Mouse (Mus musculus): ENCODE measurements at regions not wholly inside any gene's neighbourhood (a gene's known extent, or its start where the extent isn't known, plus 50 kb on each side); places are given as distances from the start of the nearest gene placed in this dataset.

DNA sequence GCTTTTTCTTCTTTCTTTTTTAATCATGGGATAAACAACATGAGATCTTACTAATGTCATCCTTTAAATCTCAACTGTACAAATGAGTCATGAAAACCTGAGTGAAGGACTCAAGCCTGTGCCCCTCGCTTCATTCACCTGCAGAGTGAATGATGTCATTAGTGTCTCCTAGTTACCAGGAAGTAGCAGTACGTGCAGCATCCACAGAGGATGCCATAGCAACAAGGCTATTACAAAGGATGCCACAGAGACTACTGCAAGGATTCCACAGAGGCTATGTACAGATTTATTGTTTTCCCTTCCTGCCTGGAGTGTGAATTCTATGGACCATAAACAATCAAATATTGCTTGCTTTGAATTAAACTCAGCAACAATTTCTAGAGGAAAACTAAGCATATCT, 98.0 kb upstream of the Fat4 start:
- peak; percentile 84 for ATAC-seq
- Histone ChIP-seq H3K4me3 (ENCODE audit: low read length) (no peak overlapping the region), H3K27ac (ENCODE audit: low read depth, low read length) (no peak overlapping the region), H3K36me3 (ENCODE audit: control insufficient read depth, insufficient read depth, low read length) (no peaks in the 10 kb centered on the region), H3K27me3 (replicated peaks; ENCODE audit: control insufficient read depth, insufficient read depth, low read length) (no peaks in the 10 kb centered on the region), H3K9ac (ENCODE audit: low read depth, low read length) (no peak overlapping the region), H3K4me1 (ENCODE audit: control insufficient read depth, insufficient read depth, low read depth, low read length) (no peaks in the 10 kb centered on the region), H3K4me2 (ENCODE audit: low read length) (no peak overlapping the region), H3K9me3 (ENCODE audit: control insufficient read depth, low read length) (no peaks in the 10 kb centered on the region)
- WGBS, result 23% methylated on average over 2 of the region's 2 CpGs

DNA sequence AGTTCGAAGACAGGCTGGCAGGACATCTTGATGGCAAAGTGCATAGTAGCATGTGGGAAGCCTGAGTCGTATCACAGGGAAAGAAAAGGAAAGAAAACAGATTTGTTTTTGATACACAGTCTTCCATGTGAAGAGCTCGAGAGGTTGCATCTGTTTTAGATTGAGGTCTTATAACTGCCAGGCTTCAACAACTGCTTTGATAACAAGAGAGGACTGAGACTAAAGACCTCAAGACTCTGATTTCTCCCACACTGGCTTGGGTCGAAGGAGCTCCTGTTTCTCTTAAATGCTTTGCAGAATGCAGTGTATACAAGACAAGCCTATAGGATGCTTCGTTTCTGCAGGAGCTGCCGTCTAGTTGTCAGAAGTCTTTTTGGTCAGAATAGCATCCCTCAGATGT, 103.0 kb upstream of the Fat4 start:
- Histone ChIP-seq H3K27me3 (replicated peaks; ENCODE audit: control insufficient read depth, insufficient read depth, low read length) (no peaks in the 10 kb centered on the region), H3K4me3 (ENCODE audit: low read length) (no peak overlapping the region), H3K36me3 (ENCODE audit: control insufficient read depth, insufficient read depth, low read length) (no peaks in the 10 kb centered on the region), H3K27ac (ENCODE audit: low read depth, low read length) (no peak overlapping the region), H3K9me3 (ENCODE audit: control insufficient read depth, low read length) (no peaks in the 10 kb centered on the region), H3K9ac (ENCODE audit: low read depth, low read length) (no peak overlapping the region), H3K4me1 (ENCODE audit: control insufficient read depth, insufficient read depth, low read depth, low read length) (no peaks in the 10 kb centered on the region), H3K4me2 (ENCODE audit: low read length) (no peak overlapping the region)
- ATAC-seq, result no peak
- 87% methylated on average over 6 of the region's 6 CpGs for WGBS

DNA sequence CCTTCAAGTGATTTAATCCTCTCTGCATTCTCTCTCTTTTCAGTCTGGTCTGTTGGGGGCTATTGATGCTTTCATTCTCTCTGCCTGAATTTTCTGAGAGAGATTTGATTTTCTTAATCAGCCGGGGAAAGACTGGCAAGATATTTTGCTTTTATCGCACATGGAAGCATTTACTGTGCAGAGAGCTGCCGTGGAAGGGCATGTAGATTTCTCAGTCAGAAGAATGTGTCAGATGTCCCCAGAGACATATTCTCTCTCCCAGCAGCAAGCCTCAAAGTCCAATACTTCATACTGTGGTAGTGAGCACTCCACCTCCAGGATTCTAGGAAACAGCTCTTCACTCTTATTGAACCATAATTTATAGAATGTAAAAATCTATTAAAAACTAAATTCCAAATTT, 103.7 kb upstream of the Fat4 start:
- no peaks in the 10 kb centered on the region for H3K4me1 ChIP-seq (ENCODE audit: control insufficient read depth, insufficient read depth, low read depth, low read length)
- H3K27me3 ChIP-seq (replicated peaks; ENCODE audit: control insufficient read depth, insufficient read depth, low read length), result no peaks in the 10 kb centered on the region
- 43% methylated on average over 3 of the region's 3 CpGs for WGBS
- H3K9me3 ChIP-seq (ENCODE audit: control insufficient read depth, low read length), result no peaks in the 10 kb centered on the region
- H3K27ac ChIP-seq (ENCODE audit: low read depth, low read length), result no peak overlapping the region
- H3K9ac ChIP-seq (ENCODE audit: low read depth, low read length), result no peak overlapping the region
- no peak overlapping the region for H3K4me3 ChIP-seq (ENCODE audit: low read length)
- no peaks in the 10 kb centered on the region for H3K36me3 ChIP-seq (ENCODE audit: control insufficient read depth, insufficient read depth, low read length)
- H3K4me2 ChIP-seq (ENCODE audit: low read length), result no peak overlapping the region
- no peak for ATAC-seq

DNA sequence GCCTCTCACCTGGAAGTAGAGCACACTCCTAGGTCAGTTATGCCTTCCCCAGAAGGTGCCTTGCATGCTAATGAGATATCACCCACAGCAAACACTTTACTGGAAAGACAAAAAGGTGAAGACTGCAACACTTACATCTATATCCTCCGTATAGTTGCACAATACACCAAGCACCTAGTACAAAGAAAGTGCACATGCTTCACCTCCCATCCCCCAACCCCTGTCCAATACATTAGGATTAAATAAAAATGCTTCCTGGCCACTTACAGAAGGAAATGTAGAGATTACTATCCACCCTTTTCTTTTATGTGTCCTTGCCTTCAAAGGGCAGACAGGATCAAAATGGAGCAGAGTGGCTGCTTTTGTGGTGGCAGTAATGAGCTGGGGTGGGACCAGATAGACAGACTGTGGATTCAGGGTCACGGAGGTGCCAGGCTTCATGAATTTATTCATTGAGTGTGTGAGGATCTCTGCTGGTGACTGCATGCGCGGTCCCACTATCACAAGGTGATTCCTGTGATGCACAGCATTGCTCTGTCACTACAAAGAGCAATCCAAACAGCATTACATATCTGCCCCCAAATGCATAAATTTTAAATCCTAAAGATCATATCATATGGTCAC, 109.9 kb upstream of the Fat4 start:
- 42% methylated on average over 4 of the region's 4 CpGs for WGBS
- Histone ChIP-seq H3K9me3 (ENCODE audit: control insufficient read depth, low read length) (no peaks in the 10 kb centered on the region), H3K27me3 (replicated peaks; ENCODE audit: control insufficient read depth, insufficient read depth, low read length) (no peaks in the 10 kb centered on the region), H3K4me1 (ENCODE audit: control insufficient read depth, insufficient read depth, low read depth, low read length) (no peaks in the 10 kb centered on the region), H3K36me3 (ENCODE audit: control insufficient read depth, insufficient read depth, low read length) (no peaks in the 10 kb centered on the region), H3K4me3 (ENCODE audit: low read length) (no peak overlapping the region), H3K4me2 (ENCODE audit: low read length) (no peak overlapping the region), H3K9ac (ENCODE audit: low read depth, low read length) (no peak overlapping the region), H3K27ac (ENCODE audit: low read depth, low read length) (no peak overlapping the region)
- no peak for ATAC-seq

DNA sequence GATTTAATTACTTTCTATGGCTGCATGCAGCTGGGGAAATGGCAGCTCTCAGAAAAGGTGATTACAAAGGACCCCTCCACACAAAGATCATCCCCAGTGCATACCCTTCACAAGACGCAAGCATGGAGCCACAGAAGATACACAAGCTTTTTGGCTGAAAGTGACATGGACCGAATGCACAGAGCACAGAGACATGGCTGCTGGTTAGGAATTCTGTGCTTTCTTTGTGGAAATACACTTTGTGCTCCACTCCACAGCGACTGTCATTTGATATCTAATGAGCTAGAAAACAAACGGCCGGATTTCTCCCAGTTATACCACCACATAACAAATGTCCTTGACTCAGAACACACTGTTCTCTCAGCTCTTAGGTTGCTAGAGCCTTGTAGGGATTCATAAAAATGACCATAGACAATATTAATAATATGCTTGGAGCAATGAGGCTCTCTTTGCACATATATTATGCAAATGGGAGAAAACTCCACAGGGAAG, 132.1 kb upstream of the Fat4 start:
- no peaks in the 10 kb centered on the region for H3K9me3 ChIP-seq (ENCODE audit: control insufficient read depth, low read length)
- peak; percentile 72 for ATAC-seq
- H3K4me1 ChIP-seq (ENCODE audit: control insufficient read depth, insufficient read depth, low read depth, low read length), result peaks cover 4% of the 10 kb centered on the region
- H3K36me3 ChIP-seq (ENCODE audit: control insufficient read depth, insufficient read depth, low read length), result no peaks in the 10 kb centered on the region
- no peak overlapping the region for H3K9ac ChIP-seq (ENCODE audit: low read depth, low read length)
- H3K4me2 ChIP-seq (ENCODE audit: low read length), result no peak overlapping the region
- no peak overlapping the region for H3K4me3 ChIP-seq (ENCODE audit: low read length)
- H3K27me3 ChIP-seq (replicated peaks; ENCODE audit: control insufficient read depth, insufficient read depth, low read length), result no peaks in the 10 kb centered on the region
- WGBS, result 28% methylated on average over 5 of the region's 5 CpGs
- peak overlapping the region; percentile 6; the same call in 1 of the 2 replicates for H3K27ac ChIP-seq (ENCODE audit: low read depth, low read length)

DNA sequence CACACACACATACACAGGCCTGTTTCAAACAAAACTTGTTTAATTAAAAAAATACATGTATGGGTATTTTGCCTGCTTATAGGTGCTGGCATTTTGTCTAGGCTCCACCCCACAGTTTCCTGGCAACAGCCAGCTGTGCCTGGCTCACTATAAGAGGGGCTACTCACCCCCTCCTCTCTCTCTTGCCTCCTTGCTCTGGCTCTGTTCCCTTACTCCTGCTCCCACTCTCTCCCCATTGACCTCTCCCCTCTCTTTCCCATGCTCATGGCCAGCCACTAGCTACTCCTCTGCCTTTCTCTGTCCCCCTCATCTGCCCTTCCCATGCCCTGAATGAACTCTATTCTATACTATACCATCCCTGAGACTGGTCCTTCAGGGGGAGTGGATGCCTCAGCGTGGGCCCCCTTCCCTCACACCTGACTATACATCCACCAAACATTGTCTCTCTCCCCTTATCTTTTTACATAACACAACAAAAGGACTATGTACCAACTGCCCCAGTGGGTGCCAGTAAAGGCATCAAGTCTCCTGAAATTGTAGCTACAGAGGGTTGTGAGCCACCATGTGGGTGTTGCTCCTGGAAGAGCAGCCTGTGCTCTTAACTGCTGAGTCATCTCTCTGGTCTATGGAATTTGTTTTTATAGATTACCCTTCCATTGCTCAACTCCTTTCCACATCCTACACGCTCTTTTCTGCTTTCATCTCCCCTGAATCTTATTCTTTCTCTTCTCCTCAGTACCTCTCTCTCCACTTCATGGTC, 133.1 kb upstream of the Fat4 start:
- 88% methylated on average over 2 of the region's 2 CpGs for WGBS

DNA sequence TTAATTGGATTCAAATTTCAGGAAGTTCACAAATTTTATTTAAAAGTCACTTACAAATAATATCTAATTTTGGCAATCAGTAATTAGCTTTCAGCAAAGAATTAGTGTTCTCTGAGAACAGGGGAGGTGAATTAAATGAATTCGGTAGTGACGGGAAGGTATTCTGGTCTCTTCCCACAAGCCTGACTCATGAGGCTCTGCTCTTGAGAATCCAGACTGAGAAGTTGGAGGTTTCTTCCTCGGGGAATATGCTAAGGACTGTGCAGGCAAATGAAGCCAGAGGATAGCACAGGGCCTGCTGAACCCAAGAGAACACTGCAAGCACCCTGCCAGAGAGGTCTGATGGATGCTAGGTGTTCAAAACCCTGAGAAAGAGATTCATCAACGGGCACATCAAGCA, 144.6 kb upstream of the Fat4 start:
- H3K27ac ChIP-seq (ENCODE audit: low read depth, low read length), result no peak overlapping the region
- H3K9ac ChIP-seq (ENCODE audit: low read depth, low read length), result no peak overlapping the region
- H3K27me3 ChIP-seq (replicated peaks; ENCODE audit: control insufficient read depth, insufficient read depth, low read length), result no peaks in the 10 kb centered on the region
- no peak overlapping the region for H3K4me2 ChIP-seq (ENCODE audit: low read length)
- no peak overlapping the region for H3K4me3 ChIP-seq (ENCODE audit: low read length)
- H3K9me3 ChIP-seq (ENCODE audit: control insufficient read depth, low read length), result no peaks in the 10 kb centered on the region
- H3K36me3 ChIP-seq (ENCODE audit: control insufficient read depth, insufficient read depth, low read length), result no peaks in the 10 kb centered on the region
- ATAC-seq, result no peak
- no peaks in the 10 kb centered on the region for H3K4me1 ChIP-seq (ENCODE audit: control insufficient read depth, insufficient read depth, low read depth, low read length)
- 80% methylated on average over 4 of the region's 4 CpGs for WGBS

More for the DNA sequence above, 133.1 kb upstream of the Fat4 start:
- Histone ChIP-seq H3K4me3 (ENCODE audit: low read length) (no peak overlapping the region), H3K27me3 (replicated peaks; ENCODE audit: control insufficient read depth, insufficient read depth, low read length) (no peaks in the 10 kb centered on the region), H3K27ac (ENCODE audit: low read depth, low read length) (no peak overlapping the region), H3K9ac (ENCODE audit: low read depth, low read length) (no peak overlapping the region), H3K4me2 (ENCODE audit: low read length) (no peak overlapping the region), H3K4me1 (ENCODE audit: control insufficient read depth, insufficient read depth, low read depth, low read length) (peaks cover 4% of the 10 kb centered on the region), H3K36me3 (ENCODE audit: control insufficient read depth, insufficient read depth, low read length) (no peaks in the 10 kb centered on the region), H3K9me3 (ENCODE audit: control insufficient read depth, low read length) (no peaks in the 10 kb centered on the region)
- 0 out of 2 replicates have a peak, but pooled peaks have one; percentile 37 for ATAC-seq

DNA sequence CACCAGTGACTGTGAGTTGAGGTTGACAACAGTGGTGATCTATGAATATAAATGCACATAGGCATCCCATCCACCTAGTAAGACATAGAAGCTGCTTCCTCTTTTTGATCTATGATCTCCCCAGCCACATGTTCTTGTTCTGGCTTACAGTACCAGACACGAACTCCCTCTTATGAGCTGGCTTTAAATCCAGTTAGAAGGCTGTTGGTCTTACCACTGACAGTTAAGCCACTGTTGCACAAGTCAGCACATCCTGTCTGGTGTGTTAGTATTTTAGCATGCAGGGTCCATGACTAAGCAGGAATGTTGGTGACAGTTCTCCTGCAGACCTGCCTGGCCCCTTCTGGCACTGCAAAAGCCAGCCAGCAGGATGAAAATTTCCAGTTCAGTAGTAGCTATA, 164.1 kb upstream of the Fat4 start:
- no peak overlapping the region for H3K27ac ChIP-seq (ENCODE audit: low read depth, low read length)
- no peak overlapping the region for H3K4me2 ChIP-seq (ENCODE audit: low read length)
- H3K9me3 ChIP-seq (ENCODE audit: control insufficient read depth, low read length), result no peaks in the 10 kb centered on the region
- WGBS, result 88% methylated on average over 1 of the region's 1 CpGs
- no peaks in the 10 kb centered on the region for H3K27me3 ChIP-seq (replicated peaks; ENCODE audit: control insufficient read depth, insufficient read depth, low read length)
- no peak overlapping the region for H3K4me3 ChIP-seq (ENCODE audit: low read length)
- no peaks in the 10 kb centered on the region for H3K4me1 ChIP-seq (ENCODE audit: control insufficient read depth, insufficient read depth, low read depth, low read length)
- H3K9ac ChIP-seq (ENCODE audit: low read depth, low read length), result no peak overlapping the region
- H3K36me3 ChIP-seq (ENCODE audit: control insufficient read depth, insufficient read depth, low read length), result no peaks in the 10 kb centered on the region
- no peak for ATAC-seq

DNA sequence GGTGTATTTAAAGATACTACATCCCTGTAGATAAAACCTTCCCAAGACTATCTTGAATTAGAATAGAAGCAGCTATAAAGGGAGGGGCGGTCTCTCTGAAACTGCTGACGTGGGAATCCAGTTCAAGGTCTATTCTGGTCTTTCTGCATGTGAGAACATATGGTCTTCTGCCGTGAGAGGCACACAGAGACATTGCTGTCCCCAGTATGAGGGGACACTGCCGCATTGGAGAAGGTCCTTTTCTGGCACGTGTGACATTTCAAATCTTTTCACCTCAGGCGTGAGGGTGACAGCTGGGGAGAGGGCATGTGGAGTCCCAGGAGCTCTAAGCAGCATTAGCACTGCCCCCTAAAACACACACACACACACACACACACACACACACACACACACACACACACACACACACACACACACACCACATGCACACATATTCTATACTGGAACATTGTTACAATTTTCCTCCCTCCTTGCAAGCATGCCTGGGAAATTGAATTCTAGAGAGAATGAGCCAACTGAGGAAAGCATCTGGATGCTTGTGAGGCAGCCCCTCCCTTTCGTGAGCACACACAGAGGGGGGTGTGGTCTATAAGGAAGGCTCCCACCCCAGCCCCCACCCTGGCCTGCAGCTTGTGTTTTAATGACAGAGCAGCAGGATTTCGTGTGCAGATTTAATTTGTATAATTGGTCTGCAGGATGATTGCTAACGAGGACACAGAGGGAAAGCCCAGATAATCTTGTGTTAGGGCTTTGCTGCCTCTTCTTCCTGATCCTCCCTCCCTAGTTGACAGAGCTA, 174.5 kb upstream of the Fat4 start:
- H3K4me3 ChIP-seq (ENCODE audit: low read length), result no peak overlapping the region
- H3K9ac ChIP-seq (ENCODE audit: low read depth, low read length), result no peak overlapping the region
- H3K9me3 ChIP-seq (ENCODE audit: control insufficient read depth, low read length), result no peaks in the 10 kb centered on the region
- H3K4me1 ChIP-seq (ENCODE audit: control insufficient read depth, insufficient read depth, low read depth, low read length), result peaks cover 8% of the 10 kb centered on the region
- H3K4me2 ChIP-seq (ENCODE audit: low read length), result 0 out of 2 replicates have a peak overlapping the region, but pooled peaks have one; percentile 8
- peak; percentile 73 for ATAC-seq
- H3K36me3 ChIP-seq (ENCODE audit: control insufficient read depth, insufficient read depth, low read length), result no peaks in the 10 kb centered on the region
- H3K27me3 ChIP-seq (replicated peaks; ENCODE audit: control insufficient read depth, insufficient read depth, low read length), result no peaks in the 10 kb centered on the region
- 14% methylated on average over 9 of the region's 9 CpGs for WGBS
- H3K27ac ChIP-seq (ENCODE audit: low read depth, low read length), result peak overlapping the region; percentile 51; the same call in 1 of the 2 replicates
